Mouse (Mus musculus) forebrain, embryonic 13.5 days (tissue): ENCODE measurements around the gene Chkb. TPM values are rescaled to one million over a fixed set of nuclear protein-coding genes. Genes with fewer than 3 reads are reported as not detected.
A peak's percentile ranks its signal among the peaks of the same experiment; 100 is the strongest.

Source experiments
- ATAC-seq: fragments of 200-750 bp; cut with Nextera tagmentation; 2 replicates; pipeline ENCODE4 v1.8.0; 2017
- H3K27ac ChIP-seq: fragments of 300-500 bp; sonication (generic); 2 replicates; pipeline ENCODE4 v1.5.1; 2015; ENCODE audit warnings: inconsistent platforms, mild to moderate bottlenecking, moderate library complexity
- H3K27me3 ChIP-seq: fragments of 300-500 bp; sonication (generic); 2 replicates; pipeline ENCODE4 v1.6.1; 2015; ENCODE audit warnings: mild to moderate bottlenecking, inconsistent platforms
- H3K36me3 ChIP-seq: fragments of 300-500 bp; sonication (generic); 2 replicates; pipeline ENCODE4 v1.6.1; 2015; ENCODE audit warnings: mild to moderate bottlenecking, inconsistent platforms; ENCODE audit not compliant: poor library complexity, severe bottlenecking
- H3K4me1 ChIP-seq: fragments of 300-500 bp; sonication (generic); 2 replicates; pipeline ENCODE4 v1.6.1; 2015; ENCODE audit warnings: inconsistent platforms
- H3K4me2 ChIP-seq: fragments of 300-500 bp; sonication (generic); 2 replicates; pipeline ENCODE4 v1.6.1; 2015; ENCODE audit warnings: inconsistent platforms, mild to moderate bottlenecking, moderate library complexity
- H3K4me3 ChIP-seq: fragments of 300-500 bp; sonication (generic); 2 replicates; pipeline ENCODE4 v1.5.1; 2015; ENCODE audit warnings: mild to moderate bottlenecking, inconsistent platforms
- H3K9ac ChIP-seq: fragments of 300-500 bp; sonication (generic); 2 replicates; pipeline ENCODE4 v1.6.1; 2015; ENCODE audit warnings: mild to moderate bottlenecking, inconsistent platforms
- H3K9me3 ChIP-seq: fragments of 300-500 bp; sonication (generic); replicated peaks from 2 replicates; pipeline ENCODE4 v1.6.1; 2016; ENCODE audit warnings: inconsistent platforms
- WGBS: fragments of 180-500 bp; shearing (Covaris S2); methylation state at CpG from one replicate; pipeline ENCODE4 v1.1.7; 2015; 5-methylcytosine and 5-hydroxymethylcytosine counted together
- polyA plus RNA-seq: library from polyadenylated mRNA; unstranded; fragments of >200 nt; fragmentation: Nextera tagmentation; extraction: Ambion mirVana; gene quantifications from 2 replicates; pipeline ENCODE4 v1.2.1, GENCODE M21; 2015

The Chkb gene
- 67.3 and 70.9 TPM in 2 replicates for polyA plus RNA-seq

GRCm38 (mm10) chr15:89429352-89430221 lies at the start of gene Chkb, which contains the start of the genes C730034F03Rik and Gm44502:
Chkb (minus strand) TSS chr15:89429908.
C730034F03Rik (plus strand) TSS chr15:89429589.
Gm44502 (minus strand) TSS chr15:89429696.
- peak within 1 kb of the TSS; percentile 93 for H3K4me2 ChIP-seq
- peak; percentile 96 for ATAC-seq
- peaks cover 18% of the 10 kb centered on the region for H3K4me1 ChIP-seq
- no peaks in the 10 kb centered on the region for H3K9me3 ChIP-seq
- peaks cover 33% of the 10 kb centered on the region for H3K36me3 ChIP-seq
- peak within 1 kb of the TSS; percentile 92 for H3K27ac ChIP-seq
- H3K9ac ChIP-seq = peak within 1 kb of the TSS; percentile 80
- no peaks in the 10 kb centered on the region for H3K27me3 ChIP-seq
- peak within 1 kb of the TSS; percentile 73 for H3K4me3 ChIP-seq
- under 1% methylated on average over 70 of the region's 70 CpGs for WGBS

GRCm38 (mm10) chr15:89478622-89479021 lies 48.9 kb upstream of the Chkb start:
- Histone ChIP-seq H3K36me3 (no peaks in the 10 kb centered on the region), H3K9me3 (0 out of 2 replicates have a peak, but pooled peaks cover 3% of the 10 kb centered on the region), H3K9ac (no peak overlapping the region), H3K4me1 (peaks cover 9% of the 10 kb centered on the region), H3K27ac (no peak overlapping the region), H3K4me3 (no peak overlapping the region), H3K27me3 (no peaks in the 10 kb centered on the region; the same call in 1 of the 2 replicates), H3K4me2 (no peak overlapping the region)
- no peak for ATAC-seq
- WGBS = 84% methylated on average over 3 of the region's 3 CpGs

- no peak for ATAC-seq
- no peaks in the 10 kb centered on the region; the same call in 1 of the 2 replicates for H3K27me3 ChIP-seq
Observed at GRCm38 (mm10) chr15:89477806-89478205, 48.1 kb upstream of the Chkb start.

GRCm38 (mm10) chr15:89477091-89477491 lies 47.4 kb upstream of the Chkb start, which contains the start of gene Arsa:
Arsa (minus strand) TSS chr15:89477425.
- H3K4me1 ChIP-seq = peaks cover 9% of the 10 kb centered on the region
- H3K4me3 ChIP-seq = peak within 1 kb of the TSS; percentile 58
- WGBS = 24% methylated on average over 9 of the region's 9 CpGs
- peak within 1 kb of the TSS; percentile 69 for H3K27ac ChIP-seq
- H3K36me3 ChIP-seq = no peaks in the 10 kb centered on the region
- no peak for ATAC-seq
- peak within 1 kb of the TSS; percentile 88 for H3K4me2 ChIP-seq
- H3K9ac ChIP-seq = peak within 1 kb of the TSS; percentile 68
- no peaks in the 10 kb centered on the region; the same call in 1 of the 2 replicates for H3K27me3 ChIP-seq
- 0 out of 2 replicates have a peak, but pooled peaks cover 2% of the 10 kb centered on the region for H3K9me3 ChIP-seq

More at GRCm38 (mm10) chr15:89477806-89478205, 48.1 kb upstream of the Chkb start:
- no peak overlapping the region for H3K9ac ChIP-seq
- H3K9me3 ChIP-seq = 0 out of 2 replicates have a peak, but pooled peaks cover 3% of the 10 kb centered on the region
- H3K36me3 ChIP-seq = no peaks in the 10 kb centered on the region
- H3K4me2 ChIP-seq = no peak overlapping the region
- WGBS = 44% methylated on average over 8 of the region's 8 CpGs
- no peak overlapping the region for H3K4me3 ChIP-seq
- no peak overlapping the region for H3K27ac ChIP-seq
- peaks cover 9% of the 10 kb centered on the region for H3K4me1 ChIP-seq

GRCm38 (mm10) chr15:89476475-89476815 lies 46.7 kb upstream of the Chkb start:
- no peak; the same call in 1 of the 2 replicates for ATAC-seq
- H3K4me2 ChIP-seq = peak overlapping the region; percentile 88
- H3K36me3 ChIP-seq = no peaks in the 10 kb centered on the region
- peaks cover 9% of the 10 kb centered on the region for H3K4me1 ChIP-seq
- 7% methylated on average over 5 of the region's 5 CpGs for WGBS
- H3K27ac ChIP-seq = peak overlapping the region; percentile 69
- no peaks in the 10 kb centered on the region; the same call in 1 of the 2 replicates for H3K27me3 ChIP-seq
- no peaks in the 10 kb centered on the region for H3K9me3 ChIP-seq
- peak overlapping the region; percentile 68 for H3K9ac ChIP-seq
- H3K4me3 ChIP-seq = peak overlapping the region; percentile 58

- H3K9me3 ChIP-seq = no peaks in the 10 kb centered on the region
- peak overlapping the region; percentile 58 for H3K4me3 ChIP-seq
- peaks cover 9% of the 10 kb centered on the region for H3K4me1 ChIP-seq
- H3K9ac ChIP-seq = peak overlapping the region; percentile 68
- H3K27me3 ChIP-seq = no peaks in the 10 kb centered on the region; the same call in 1 of the 2 replicates
- H3K36me3 ChIP-seq = no peaks in the 10 kb centered on the region
- 9% methylated on average over 44 of the region's 44 CpGs for WGBS
- H3K27ac ChIP-seq = peak overlapping the region; percentile 69
- peak overlapping the region; percentile 88 for H3K4me2 ChIP-seq
- ATAC-seq = peak; percentile 98
Observed at GRCm38 (mm10) chr15:89475611-89476474, 46.1 kb upstream of the Chkb start.

- no peak for ATAC-seq
- H3K4me3 ChIP-seq = peak overlapping the region; percentile 58; the same call in 1 of the 2 replicates
Observed at GRCm38 (mm10) chr15:89475293-89475600, 45.5 kb upstream of the Chkb start.

GRCm38 (mm10) chr15:89474596-89475292 lies 45.0 kb upstream of the Chkb start:
- Histone ChIP-seq H3K4me3 (no peak overlapping the region), H3K27me3 (no peaks in the 10 kb centered on the region; the same call in 1 of the 2 replicates), H3K4me1 (peaks cover 9% of the 10 kb centered on the region), H3K9me3 (no peaks in the 10 kb centered on the region), H3K27ac (no peak overlapping the region), H3K9ac (no peak overlapping the region), H3K4me2 (no peak overlapping the region), H3K36me3 (no peaks in the 10 kb centered on the region)
- 95% methylated on average over 19 of the region's 19 CpGs for WGBS
- ATAC-seq = no peak

More at GRCm38 (mm10) chr15:89475293-89475600, 45.5 kb upstream of the Chkb start:
- H3K9me3 ChIP-seq = no peaks in the 10 kb centered on the region
- H3K27ac ChIP-seq = no peak overlapping the region
- peak overlapping the region; percentile 88 for H3K4me2 ChIP-seq
- WGBS = 90% methylated on average over 7 of the region's 7 CpGs
- H3K36me3 ChIP-seq = no peaks in the 10 kb centered on the region
- peak overlapping the region; percentile 68 for H3K9ac ChIP-seq
- H3K4me1 ChIP-seq = peaks cover 9% of the 10 kb centered on the region
- no peaks in the 10 kb centered on the region; the same call in 1 of the 2 replicates for H3K27me3 ChIP-seq

- Histone ChIP-seq H3K9me3 (no peaks in the 10 kb centered on the region), H3K27me3 (no peaks in the 10 kb centered on the region; the same call in 1 of the 2 replicates), H3K36me3 (no peaks in the 10 kb centered on the region), H3K9ac (no peak overlapping the region), H3K4me3 (no peak overlapping the region), H3K4me2 (no peak overlapping the region), H3K4me1 (peaks cover 9% of the 10 kb centered on the region), H3K27ac (no peak overlapping the region)
- ATAC-seq = no peak
- WGBS = 96% methylated on average over 8 of the region's 8 CpGs
Observed at GRCm38 (mm10) chr15:89473921-89474320, 44.2 kb upstream of the Chkb start.

GRCm38 (mm10) chr15:89473370-89473769 lies 43.7 kb upstream of the Chkb start:
- Histone ChIP-seq H3K27me3 (no peaks in the 10 kb centered on the region; the same call in 1 of the 2 replicates), H3K4me3 (no peak overlapping the region), H3K4me1 (peaks cover 9% of the 10 kb centered on the region), H3K36me3 (no peaks in the 10 kb centered on the region), H3K9me3 (no peaks in the 10 kb centered on the region), H3K27ac (no peak overlapping the region), H3K4me2 (no peak overlapping the region), H3K9ac (no peak overlapping the region)
- WGBS = 89% methylated on average over 9 of the region's 9 CpGs
- no peak for ATAC-seq

GRCm38 (mm10) chr15:89471476-89471875 lies 41.8 kb upstream of the Chkb start:
- WGBS = 90% methylated on average over 4 of the region's 4 CpGs

More at GRCm38 (mm10) chr15:89471476-89471875, 41.8 kb upstream of the Chkb start:
- H3K9me3 ChIP-seq = no peaks in the 10 kb centered on the region
- no peak overlapping the region for H3K4me3 ChIP-seq
- no peak for ATAC-seq
- H3K9ac ChIP-seq = no peak overlapping the region
- no peak overlapping the region for H3K27ac ChIP-seq
- H3K4me2 ChIP-seq = no peak overlapping the region
- H3K4me1 ChIP-seq = peaks cover 9% of the 10 kb centered on the region
- no peaks in the 10 kb centered on the region for H3K27me3 ChIP-seq
- no peaks in the 10 kb centered on the region for H3K36me3 ChIP-seq
